Mouse (Mus musculus) NIH3T3 (cell line): ENCODE results near the gene Slc36a1.
A peak's percentile ranks its signal among the peaks of the same experiment; 100 is the strongest.

Experiments used
- DNase-seq: peaks from one replicate; pipeline ENCODE4 v3.0.0-alpha.2; 2012; ENCODE audit warnings: low read depth

The Slc36a1 gene

GRCm38 (mm10) chr11:55204159-55204596, at the start of gene Slc36a1:
Gene Slc36a1 (plus strand): TSS chr11:55204350.
- peak; percentile 98 for DNase-seq

DNA sequence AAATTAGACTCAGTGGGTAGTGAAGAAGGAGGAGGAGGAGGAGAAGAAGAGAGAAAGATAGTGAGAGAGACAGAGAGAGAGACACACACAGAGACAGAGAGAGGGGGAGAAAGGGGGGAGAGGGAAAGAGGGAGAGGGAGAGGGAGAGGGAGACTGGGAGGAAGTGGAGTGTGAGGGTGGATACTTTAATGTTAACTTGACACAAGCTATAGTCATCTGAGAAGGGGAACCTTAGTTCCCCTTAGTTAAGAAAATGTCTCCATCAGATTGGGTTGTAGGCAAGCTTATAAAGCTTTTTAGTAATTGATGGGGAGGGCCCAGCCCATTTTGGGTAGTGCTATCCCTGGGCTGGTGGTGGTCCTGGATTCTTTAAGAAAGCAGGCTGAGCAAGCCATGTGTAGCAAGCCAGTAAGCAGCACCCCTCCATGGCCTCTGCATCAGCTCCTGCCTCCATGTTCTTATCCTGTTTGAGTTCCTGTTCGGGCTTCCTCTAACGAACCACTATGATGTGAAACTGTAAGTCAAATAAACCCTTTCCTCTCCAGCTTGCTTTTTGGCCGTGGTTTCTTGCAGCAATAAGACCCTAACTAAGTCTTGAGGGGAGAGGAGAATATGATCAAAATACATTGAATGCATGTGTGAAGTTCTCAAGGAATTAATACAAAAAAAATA, 49.6 kb upstream of the Slc36a1 start:
- DNase-seq: no peak

DNA sequence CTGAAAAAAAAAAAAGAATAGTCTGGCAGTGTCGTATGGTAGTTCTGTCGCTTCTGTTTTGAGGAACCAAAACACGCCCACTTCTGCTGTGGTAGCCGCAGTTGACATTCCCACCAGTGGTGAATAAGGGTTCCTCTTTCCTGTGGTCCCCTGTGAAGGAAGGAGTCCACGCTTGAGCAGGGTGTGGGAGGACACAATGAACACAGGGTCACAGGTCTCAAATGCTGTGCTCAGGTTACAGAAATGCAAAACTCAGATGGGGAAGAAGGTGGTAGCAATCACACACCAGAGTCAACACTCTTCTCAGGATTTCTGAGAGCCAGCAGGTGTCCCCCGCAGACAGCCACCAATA, 49.1 kb upstream of the Slc36a1 start:
- DNase-seq: no peak

- DNase-seq: peak; percentile 86
Observed at GRCm38 (mm10) chr11:55158785-55159359, 45.3 kb upstream of the Slc36a1 start.

DNA sequence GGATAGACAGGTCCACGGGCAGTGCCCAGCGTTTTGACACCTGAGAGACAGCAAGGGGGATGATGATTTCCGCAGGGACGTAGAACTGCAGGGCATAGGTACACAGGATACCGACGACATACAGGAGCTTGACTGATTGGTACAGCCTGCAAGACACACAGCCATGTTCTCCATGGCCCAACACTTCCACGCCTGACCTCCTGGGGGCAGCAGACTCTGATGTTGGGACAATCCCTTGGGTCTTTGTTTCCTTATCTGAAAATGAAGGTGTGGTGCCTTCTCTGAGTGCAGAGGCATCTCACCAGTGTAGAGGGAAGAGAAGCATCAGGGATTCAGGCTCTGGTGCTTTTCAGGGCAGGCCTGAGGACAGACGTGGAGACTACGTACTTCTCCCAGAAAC, 41.5 kb upstream of the Slc36a1 start:
- DNase-seq: peak; percentile 63

DNA sequence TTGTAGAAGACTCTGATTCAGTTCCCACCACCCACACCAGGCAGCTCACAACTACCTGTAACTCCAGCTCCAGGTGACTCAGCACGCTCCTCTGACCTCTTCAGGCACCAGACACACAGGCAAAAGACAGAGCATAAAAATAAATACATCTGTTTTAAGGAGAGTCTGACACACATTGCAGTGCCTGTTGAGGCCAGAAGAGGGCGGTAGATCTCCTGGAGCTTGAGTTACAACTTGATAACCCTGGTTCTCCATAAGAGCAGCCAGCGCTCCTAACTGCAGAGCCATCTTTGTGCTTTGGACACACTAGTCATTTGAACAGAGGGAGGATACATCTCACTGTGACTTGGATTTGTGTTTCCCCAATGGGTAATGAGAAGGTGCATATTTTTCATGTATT, 39.4 kb upstream of the Slc36a1 start:
- peak; percentile 63 for DNase-seq

- DNase-seq: no peak
Observed at GRCm38 (mm10) chr11:55165748-55166147, 38.4 kb upstream of the Slc36a1 start.

DNA sequence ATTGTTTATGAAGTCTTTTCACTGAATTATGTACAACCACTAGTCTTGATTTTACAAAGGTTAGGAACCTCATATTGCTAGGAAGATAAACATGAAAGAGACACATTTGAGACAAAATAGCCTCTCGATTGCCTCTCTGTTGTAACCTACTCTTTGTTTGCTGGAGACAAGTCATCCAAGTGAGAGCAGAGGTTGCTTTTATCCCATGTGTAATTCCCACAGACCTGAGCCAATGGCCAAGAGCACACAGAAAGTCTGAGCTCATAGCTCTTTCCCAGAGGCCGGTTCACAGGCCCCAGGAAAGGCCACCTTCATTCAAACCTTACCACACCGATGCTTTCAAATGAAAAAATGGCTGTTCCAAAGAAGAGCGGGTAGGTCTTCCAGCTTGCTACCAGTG, 35.6 kb upstream of the Slc36a1 start:
- DNase-seq: no peak

GRCm38 (mm10) chr11:55168914-55169313, 35.2 kb upstream of the Slc36a1 start:
- no peak for DNase-seq

- DNase-seq: no peak
Observed at GRCm38 (mm10) chr11:55170501-55170900, 33.6 kb upstream of the Slc36a1 start.

DNA sequence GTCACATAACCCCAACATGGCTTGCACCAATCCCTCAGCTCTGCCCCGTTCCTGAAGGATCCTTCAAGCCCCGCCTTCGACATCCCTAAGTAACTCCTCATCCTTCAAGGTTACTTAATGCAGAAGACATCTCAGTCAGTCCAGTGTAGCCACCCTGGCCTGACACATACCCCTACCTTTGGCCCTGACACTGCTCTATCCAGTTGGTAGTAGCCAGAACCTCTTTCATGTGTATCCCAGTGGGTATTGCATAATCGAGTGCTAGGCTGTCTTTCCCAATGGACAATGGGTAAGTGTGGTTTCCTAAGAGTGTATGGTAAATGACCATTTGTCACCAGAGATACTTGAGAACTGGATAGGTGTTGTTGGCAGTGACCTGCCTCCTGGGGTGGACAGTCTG, 25.3 kb upstream of the Slc36a1 start:
- DNase-seq: no peak

GRCm38 (mm10) chr11:55179856-55180255, 24.3 kb upstream of the Slc36a1 start:
- no peak for DNase-seq

DNA sequence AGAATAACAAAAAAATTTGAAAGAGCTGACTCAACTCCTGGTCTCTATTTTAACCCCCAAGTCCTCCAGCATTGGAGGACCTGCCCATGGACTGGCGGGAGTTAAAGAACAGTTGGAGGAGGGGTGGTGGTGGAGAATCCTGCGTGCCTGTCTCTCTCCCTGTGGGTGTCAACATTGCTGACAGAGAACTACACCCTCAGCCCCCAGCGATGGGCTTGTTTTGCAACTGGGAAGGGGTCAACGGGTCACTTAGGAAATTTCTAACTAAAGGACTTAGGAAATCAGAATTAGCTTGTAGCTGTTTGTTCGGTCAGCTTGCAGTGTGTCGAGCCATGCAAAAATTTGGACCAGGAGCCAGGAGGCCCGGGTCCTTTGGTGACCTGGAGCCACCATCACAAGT, 21.0 kb upstream of the Slc36a1 start:
- no peak for DNase-seq

GRCm38 (mm10) chr11:55184246-55184645, 19.9 kb upstream of the Slc36a1 start:
- DNase-seq: no peak

DNA sequence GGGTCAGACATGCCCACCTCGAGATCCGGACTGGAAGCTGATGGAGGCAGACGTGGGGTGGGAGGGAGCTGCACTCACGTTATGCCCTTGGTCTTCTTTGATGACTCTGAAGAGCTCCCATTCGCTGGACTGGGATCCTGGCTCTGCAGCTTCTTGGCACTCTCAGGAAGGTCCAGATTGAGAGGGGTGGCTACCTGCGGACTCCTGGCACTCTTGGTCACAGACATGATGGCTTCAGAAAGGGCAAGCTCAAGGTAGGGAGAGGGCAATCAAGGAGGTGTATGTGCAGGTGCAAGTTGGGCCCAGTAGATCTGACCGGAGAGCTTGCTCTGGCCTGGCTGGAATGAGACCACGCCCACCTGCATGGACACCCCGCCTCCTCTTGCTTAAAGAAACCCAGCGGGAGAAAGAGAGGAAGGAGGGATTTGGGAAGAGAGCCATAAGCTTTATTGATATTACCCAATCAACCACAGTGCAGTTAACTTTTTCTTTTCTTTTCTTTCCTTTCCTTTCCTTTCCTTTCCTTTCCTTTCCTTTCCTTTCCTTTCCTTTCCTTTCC, 19.3 kb upstream of the Slc36a1 start, which contains the start of gene Slc36a2:
Slc36a2 (minus strand) TSS at position 345 of the 559 bp plus-strand sequence.
- peak; percentile 63 for DNase-seq

GRCm38 (mm10) chr11:55187292-55187691, 16.9 kb upstream of the Slc36a1 start:
- no peak for DNase-seq

GRCm38 (mm10) chr11:55187777-55188176, 16.4 kb upstream of the Slc36a1 start:
- DNase-seq: no peak

DNA sequence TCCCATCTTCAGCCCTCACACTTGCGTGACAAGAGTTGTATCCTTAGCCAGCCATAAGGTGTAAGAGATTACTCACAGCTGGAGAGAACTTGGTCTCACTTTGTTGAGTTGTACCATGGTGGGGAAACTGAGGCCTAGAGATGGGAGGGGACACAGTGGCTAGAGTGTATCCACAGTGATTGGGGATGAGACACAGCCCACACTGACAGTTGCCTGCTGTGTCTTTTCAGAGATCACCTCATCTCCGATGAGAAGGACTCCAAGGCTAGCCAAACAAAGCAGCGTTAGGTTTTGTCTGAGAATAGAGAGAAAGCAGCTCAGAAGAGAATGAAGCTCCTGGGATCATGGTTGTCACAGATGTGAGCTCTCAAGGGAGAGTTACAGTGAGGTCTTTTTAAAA, 13.9 kb upstream of the Slc36a1 start:
- no peak for DNase-seq

DNA sequence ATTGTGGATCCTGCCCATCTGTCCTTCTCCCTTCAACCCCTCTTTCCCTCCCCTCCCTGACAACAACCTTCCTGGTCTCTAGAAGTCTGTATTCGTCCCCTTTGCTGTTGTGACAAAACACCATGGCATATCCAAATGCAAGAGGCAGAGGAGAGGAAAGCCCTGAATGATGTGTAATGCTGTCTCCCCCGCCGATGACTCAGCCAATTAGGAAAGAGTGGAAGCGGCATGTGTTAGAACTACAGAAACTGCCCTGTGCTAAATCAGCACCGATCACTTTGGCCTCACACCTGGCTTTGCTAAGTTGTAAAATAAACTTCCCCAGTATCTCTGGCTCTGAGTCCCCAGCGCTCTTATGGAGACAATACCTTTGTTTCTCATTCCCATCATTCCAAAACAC, 7.1 kb upstream of the Slc36a1 start:
- peak; percentile 46 for DNase-seq

DNA sequence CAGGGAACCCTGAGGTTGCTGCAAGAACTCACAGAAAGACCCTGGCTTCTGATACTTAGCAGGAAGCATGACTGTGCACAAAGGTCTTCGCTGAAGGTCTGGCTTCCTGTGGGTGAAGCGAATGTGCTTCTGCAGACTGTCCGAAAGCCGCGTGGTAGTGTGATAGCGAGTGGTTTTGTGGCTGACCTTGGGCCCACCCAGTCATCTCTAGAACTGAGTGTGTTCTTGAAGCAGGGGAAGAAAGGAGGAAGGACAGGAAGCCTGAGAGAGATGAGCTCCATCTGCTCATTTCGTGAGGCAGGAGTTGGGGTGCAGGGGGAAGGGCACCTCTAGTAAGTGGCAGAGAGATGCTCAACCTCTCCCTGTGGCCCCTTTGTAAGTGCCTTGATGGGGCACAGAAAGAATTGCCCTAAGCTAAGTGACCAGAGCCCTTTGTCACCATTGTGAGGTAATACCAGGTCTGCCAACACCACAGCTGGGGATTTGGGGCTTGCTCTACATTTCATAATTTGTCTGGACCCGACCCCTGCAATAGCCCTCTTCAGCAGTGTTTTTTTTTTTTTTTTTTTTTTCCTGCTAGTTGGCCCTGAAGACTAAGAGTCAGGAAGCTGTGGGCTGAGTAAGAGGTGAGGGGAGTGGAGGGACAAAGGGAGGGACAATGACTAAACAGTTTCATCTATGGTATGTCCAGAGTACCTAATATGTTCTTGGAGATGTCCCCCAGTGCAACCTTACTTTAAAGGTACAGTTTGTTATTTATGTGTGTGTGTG, 6.2 kb upstream of the Slc36a1 start:
- DNase-seq: no peak

DNA sequence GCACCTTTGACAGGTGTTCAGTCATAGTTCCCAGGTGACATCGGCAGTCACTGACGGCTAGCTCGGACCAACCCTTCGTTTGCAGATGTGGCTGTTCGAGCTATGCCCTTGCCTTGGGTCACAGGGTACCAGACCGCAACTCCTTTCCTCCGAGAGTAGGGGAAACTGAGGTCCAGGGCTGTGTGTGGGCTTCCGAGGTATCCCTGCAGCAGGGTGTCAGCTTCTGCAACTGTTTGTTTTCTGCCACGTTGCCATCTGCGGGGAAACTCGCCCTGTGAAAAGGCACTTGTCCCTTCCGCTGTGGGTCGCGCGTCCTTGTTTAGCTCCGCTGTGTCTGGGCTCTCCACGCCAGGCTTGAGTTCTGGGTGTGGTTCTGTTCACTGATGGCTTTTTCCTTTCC, 452 bp downstream of the Slc36a1 start:
- peak; percentile 36 for DNase-seq

DNA sequence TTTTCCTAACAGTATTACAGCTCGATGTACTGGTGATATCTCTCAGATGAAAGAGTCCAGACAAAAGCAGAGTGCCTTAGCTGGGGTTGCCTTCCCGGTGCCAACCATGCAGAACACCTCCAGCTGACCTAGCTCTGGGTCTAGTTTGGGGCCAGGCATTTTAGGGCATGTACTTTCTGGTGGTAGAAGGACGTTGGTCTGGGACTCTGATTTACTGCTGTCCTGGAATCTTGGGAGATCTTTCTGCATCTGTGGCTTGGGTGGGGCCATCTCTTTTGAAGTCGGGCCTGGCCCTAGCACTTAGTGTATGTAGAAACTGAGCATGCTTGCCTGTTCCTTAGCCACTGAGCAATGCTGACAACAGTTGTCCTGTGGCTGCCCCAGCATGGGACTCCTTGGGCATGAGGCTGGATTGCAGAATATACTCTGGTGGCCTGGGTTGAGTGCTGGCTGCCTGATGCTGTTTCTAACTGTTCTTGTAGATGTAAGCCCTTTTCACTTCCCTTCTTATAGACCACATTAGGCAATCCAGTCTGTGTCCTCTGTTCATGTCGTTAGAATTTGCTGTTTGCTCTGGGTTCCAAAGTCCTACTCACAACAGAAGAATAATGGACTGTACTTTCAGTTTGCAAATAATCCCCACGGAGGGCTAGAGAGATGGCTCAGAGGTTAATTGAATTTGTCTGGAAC, 4.0 kb downstream of the Slc36a1 start:
- no peak for DNase-seq
